Mouse (Mus musculus): ENCODE results near the gene Snph.

DNA sequence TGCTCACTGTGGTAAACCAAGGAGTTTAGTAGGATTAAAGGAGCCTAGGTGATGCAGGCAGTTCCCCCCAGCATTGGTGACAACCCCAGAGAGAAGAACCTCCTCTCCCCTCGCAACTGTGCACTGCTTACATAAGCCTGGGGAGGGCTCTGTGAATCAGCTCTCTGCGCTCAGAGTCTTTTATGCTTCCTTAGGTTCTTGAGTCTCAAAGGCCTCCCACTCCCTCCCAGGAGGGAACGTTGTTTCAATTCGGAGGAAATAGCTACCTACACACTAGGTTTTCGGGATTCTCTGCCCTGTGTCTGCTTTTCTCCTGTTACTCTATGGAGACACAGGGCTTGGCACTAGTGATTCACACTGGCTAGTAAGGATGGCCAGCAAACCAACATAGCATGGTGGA is 57.8 kb downstream of the Snph start:
- TF ChIP-seq CTCF (conservative IDR thresholded peaks at IDR 0.05; ENCODE audit: insufficient read depth, insufficient read length, low read depth, low read length) (no peak), POLR2A (IDR thresholded peaks at IDR 0.05; ENCODE audit: low read depth, low read length) (no peak)

Measured in kidney, adult 2 months (tissue).